Mouse (Mus musculus) adrenal gland, adult 8-10 months (tissue): ENCODE measurements around the gene Cfap161. TPM values are rescaled to one million over a fixed set of nuclear protein-coding genes. Genes with fewer than 3 reads are reported as not detected.

Experiments
- DNase-seq: peaks from one replicate; pipeline ENCODE4 v3.0.0; 2022
- total RNA-seq, 4 experiments: library from RNA; stranded (reverse); gene quantifications; 2 replicates each; pipeline ENCODE4 v1.2.4; 2022

The Cfap161 gene
- total RNA-seq, 4 experiments from 2014 or later = 0.44 to 2.1 (median 1.2) TPM

DNA sequence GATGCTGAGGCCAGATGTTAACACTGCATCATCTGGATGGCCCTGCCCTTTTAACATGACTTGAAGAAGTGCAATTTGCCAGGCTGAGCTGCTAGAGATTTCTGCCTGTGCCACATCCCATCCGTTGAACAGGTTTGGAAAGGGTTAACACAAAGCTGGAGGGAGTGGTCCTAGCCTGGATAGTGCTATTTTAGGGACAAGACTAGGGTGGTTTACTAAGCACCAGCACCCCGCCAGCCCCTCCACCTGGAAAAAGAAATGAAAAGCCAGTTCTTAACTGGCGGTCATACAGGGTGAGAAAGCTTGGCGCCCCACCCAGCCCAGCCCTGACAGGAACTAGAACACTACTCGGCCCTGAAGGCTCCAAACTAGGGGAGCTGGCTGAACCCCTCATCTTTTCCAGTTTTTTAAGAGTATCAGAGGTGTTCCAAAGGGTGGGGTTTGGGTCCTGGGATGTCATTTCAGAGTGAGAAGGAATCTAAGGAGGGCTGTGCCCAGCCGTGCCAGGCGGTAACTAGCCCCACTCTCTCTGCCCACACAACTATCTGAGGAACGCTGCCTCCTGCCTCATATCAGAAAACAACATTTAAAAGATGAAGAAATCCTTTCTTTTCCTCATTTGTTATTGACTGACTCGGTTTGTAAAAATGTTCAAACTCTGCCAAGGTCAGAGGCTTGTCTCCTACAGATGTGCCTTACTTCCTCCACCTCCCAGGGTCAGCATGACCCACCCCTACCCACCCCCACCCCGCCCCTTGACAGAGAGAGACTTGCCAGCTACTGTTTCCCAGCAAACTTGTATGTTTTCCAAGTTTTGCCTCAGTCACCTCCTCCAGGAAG lies 55.8 kb downstream of the Cfap161 start:
- DNase-seq = no peak

GRCm38 (mm10) chr7:83737914-83738490 lies 56.7 kb downstream of the Cfap161 start:
- DNase-seq = no peak

- no peak for DNase-seq
Observed at GRCm38 (mm10) chr7:83736341-83737115, 58.2 kb downstream of the Cfap161 start.

GRCm38 (mm10) chr7:83735108-83735781 lies 59.4 kb downstream of the Cfap161 start:
- DNase-seq = no peak

- DNase-seq = no peak
Observed at GRCm38 (mm10) chr7:83734671-83735082, 60.0 kb downstream of the Cfap161 start.

GRCm38 (mm10) chr7:83734246-83734645 lies 60.4 kb downstream of the Cfap161 start:
- no peak for DNase-seq

DNA sequence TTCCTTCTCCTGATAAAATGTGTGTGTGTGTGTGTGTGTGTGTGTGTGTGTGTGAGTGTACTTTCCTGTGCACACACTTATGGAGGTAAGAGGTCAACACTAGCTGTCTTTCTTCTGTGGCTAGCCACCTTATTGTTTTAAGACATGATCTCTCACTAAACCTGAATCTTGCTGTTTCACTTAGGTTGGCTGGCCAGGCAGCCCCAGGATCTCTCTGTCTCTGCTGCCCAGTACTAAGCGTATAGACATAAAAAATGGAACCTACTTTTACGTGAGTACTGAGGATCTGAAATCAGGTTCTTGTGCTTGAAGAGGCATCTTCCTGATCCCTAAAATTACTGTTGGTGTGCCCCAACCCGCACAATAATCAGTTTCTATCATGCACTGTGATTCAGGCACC lies 61.9 kb downstream of the Cfap161 start:
- no peak for DNase-seq

DNA sequence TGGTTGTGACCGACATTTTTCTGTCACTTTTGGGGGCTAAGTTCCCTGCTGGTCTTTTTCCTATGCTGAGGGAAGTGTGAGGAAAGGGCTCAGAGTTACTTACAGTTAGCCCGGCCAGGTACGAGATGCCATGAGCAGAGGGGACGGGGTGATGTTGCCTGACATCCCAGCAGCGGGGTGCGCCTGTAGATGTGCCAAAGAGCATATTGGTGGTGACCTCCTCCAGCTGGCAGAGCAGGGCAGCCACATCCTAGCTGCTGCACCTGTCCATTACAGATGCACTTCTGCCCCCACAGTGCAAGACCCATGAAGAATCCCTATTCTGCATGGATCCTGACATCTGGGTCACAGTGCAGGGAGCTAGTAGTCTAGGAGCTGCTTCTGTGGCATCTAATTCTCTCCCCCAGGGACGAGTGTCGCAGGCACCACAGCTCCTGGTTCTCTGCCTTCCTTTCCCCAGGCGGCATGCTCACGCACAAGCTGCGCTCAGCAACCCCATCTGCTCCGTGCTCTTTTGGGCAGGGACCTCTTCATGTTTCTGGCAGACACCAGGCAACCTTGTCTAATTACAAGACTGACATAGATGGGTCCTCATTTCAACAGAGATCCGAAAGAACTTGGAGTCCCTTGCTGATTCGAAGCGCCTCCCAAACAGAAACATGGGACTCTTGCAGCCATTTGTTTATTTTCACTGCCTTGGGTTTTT lies 62.6 kb downstream of the Cfap161 start:
- DNase-seq = no peak

- DNase-seq = no peak
Observed at GRCm38 (mm10) chr7:83731297-83731696, 63.4 kb downstream of the Cfap161 start.

DNA sequence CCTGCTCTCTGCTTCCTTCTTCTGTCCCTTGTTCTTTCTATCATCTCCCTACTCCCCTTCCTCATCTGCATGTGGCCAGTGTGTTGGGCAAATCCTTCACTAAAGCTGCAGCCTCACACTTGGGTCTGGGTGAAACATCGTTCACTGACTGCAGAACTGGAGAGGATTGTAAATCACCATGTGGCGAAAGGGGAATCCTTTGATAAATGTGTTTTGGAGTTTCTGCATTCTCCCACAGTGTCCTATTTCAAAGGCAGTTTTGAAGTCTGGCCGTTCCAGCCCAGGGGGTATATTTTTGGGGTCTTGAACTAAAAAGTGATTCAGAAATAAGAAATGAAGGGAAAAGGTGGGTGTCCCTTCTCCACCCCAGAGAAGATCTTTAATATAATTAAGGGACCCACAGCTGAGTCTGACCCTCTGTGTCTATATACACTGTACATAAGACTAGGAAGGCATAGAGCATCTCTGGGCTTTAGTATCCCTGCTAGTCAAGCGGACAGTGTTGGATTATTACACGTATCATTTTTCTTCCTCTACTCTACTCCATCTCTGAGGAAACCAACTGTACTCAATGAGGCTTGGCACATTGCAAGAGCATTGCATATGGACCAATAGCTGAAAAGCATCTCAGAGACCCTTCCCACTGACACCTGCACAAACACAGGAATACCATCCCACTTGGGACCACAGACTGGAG lies 67.6 kb downstream of the Cfap161 start:
- no peak for DNase-seq

DNA sequence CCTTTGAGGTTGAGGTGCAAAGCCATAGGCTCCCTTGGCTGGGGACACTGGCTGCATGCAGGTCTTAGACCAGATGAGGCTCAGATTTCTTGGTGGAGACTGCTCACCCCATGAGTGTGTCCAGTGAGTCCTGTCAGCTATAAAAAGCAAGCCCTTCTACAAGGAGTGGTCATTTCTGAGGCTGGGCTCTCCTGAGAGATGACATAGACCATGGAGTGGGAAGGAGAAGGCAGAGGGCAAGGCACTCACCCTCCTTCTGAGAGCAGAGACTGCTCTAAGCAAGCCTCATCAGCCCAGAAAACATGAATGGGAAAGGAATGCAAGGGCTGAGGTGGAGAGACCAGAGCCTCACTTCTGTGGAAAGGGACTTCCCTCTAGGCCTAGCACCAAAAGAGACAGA lies 68.9 kb downstream of the Cfap161 start:
- DNase-seq = no peak

DNA sequence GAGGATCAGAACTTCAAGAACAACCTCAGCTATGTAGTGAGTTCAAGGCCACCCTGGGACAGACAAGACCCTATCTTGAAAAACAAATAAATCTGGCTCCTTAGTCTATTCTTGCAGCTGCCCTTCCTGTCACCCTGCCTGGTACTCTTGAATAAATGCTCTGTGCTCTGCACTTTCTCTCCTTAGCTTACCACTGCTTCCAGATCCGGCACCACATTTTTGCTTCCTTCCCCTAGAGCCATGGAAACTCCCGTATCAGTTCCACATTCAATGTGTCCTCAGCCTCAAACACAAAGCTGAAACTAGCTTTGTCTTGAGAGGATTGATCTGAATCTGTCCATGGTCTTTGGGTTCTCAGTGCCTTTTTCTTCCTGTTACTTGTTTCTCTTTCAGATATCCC lies 70.1 kb downstream of the Cfap161 start:
- no peak for DNase-seq

Other genes starting within 250 kb of the Cfap161 start
- gene Tmc3, start 210.0 kb downstream of the Cfap161 start, total RNA-seq = under 1 TPM; 0.07 to 0.31 (median 0.14) TPM
- gene Stard5, start 162.9 kb downstream of the Cfap161 start, total RNA-seq = 10 to 100 TPM; 19.3 to 53.7 (median 29.3) TPM
- gene Il16, start 49.2 kb downstream of the Cfap161 start, total RNA-seq = 1 to 10 TPM; 4.9 to 9.2 (median 6.5) TPM
- gene Tlnrd1, start 89.4 kb upstream of the Cfap161 start, total RNA-seq = 10 to 100 TPM; 14.9 to 17.2 (median 15.9) TPM
- 100 to 1,000 TPM; 109 to 131 (median 117) TPM for gene Mesd, start 89.6 kb upstream of the Cfap161 start, total RNA-seq